Mouse (Mus musculus) neural tube, embryonic 11.5 days (tissue): Measurements from ENCODE around the gene Smc6. TPM values are rescaled to one million over a fixed set of nuclear protein-coding genes. Genes with fewer than 3 reads are reported as not detected.

Experiments used
- ATAC-seq: fragments of 200-750 bp; cut with Nextera tagmentation; 2 replicates; pipeline ENCODE4 v1.8.0; 2017; ENCODE audit warnings: moderate number of reproducible peaks, mild to moderate bottlenecking, moderate TSS enrichment, moderate library complexity; ENCODE audit not compliant: insufficient read depth, low FRiP score, low TSS enrichment
- DNase-seq: peaks from one replicate; pipeline ENCODE4 v3.0.0-alpha.2; 2015; ENCODE audit warnings: low spot score
- H3K27ac ChIP-seq: fragments of 300-500 bp; sonication (generic); 2 replicates; pipeline ENCODE4 v1.5.1; 2014; ENCODE audit warnings: low read depth, mild to moderate bottlenecking, low read length
- H3K27me3 ChIP-seq: fragments of 300-500 bp; sonication (generic); 2 replicates; pipeline ENCODE4 v1.6.1; 2014; ENCODE audit warnings: mild to moderate bottlenecking, low read length, mixed read lengths; ENCODE audit not compliant: control insufficient read depth, insufficient read depth
- H3K36me3 ChIP-seq: fragments of 300-500 bp; sonication (generic); 2 replicates; pipeline ENCODE4 v1.6.1; 2014; ENCODE audit warnings: mild to moderate bottlenecking, low read length, moderate library complexity, mixed read lengths; ENCODE audit not compliant: control insufficient read depth, insufficient read depth
- H3K4me1 ChIP-seq: fragments of 300-500 bp; sonication (generic); 2 replicates; pipeline ENCODE4 v1.6.1; 2014; ENCODE audit warnings: low read length, mixed read lengths; ENCODE audit not compliant: control insufficient read depth, insufficient read depth
- H3K4me2 ChIP-seq: fragments of 300-500 bp; sonication (generic); 2 replicates; pipeline ENCODE4 v1.6.1; 2014; ENCODE audit warnings: low read depth, mild to moderate bottlenecking, moderate library complexity
- H3K4me3 ChIP-seq: fragments of 300-500 bp; sonication (generic); 2 replicates; pipeline ENCODE4 v1.5.1; 2014; ENCODE audit warnings: low read depth, low read length
- H3K9ac ChIP-seq: fragments of 300-500 bp; sonication (generic); 2 replicates; pipeline ENCODE4 v1.6.1; 2014; ENCODE audit warnings: mild to moderate bottlenecking, low read length
- H3K9me3 ChIP-seq: fragments of 300-500 bp; sonication (generic); 2 replicates; pipeline ENCODE4 v1.6.1; 2016; ENCODE audit warnings: low read length; ENCODE audit not compliant: control insufficient read depth
- WGBS: fragments of 180-500 bp; shearing (Covaris S2); extraction: QIAGEN DNeasy Blood & Tissue Kit; methylation state at CpG from one replicate; pipeline ENCODE4 v1.1.7; 2014; 5-methylcytosine and 5-hydroxymethylcytosine counted together
- polyA plus RNA-seq: library from polyadenylated mRNA; unstranded; fragments of >200 nt; fragmentation: Nextera tagmentation; extraction: Ambion mirVana; gene quantifications from 2 replicates; pipeline ENCODE4 v1.2.1, GENCODE M21; 2014

Gene Smc6
- polyA plus RNA-seq, 1 experiment from 2014 or later = 104 TPM

GRCm38 (mm10) chr12:11226529-11227268 lies 39.0 kb upstream of the Smc6 start:
- ATAC-seq = no peak
- Histone ChIP-seq H3K4me3 (no peak overlapping the region), H3K9me3 (no peaks in the 10 kb centered on the region), H3K27me3 (no peaks in the 10 kb centered on the region), H3K4me1 (no peaks in the 10 kb centered on the region), H3K9ac (no peak overlapping the region), H3K4me2 (no peak overlapping the region), H3K27ac (no peak overlapping the region), H3K36me3 (no peaks in the 10 kb centered on the region)
- 75% methylated on average over 5 of the region's 5 CpGs for WGBS
- DNase-seq = no peak

GRCm38 (mm10) chr12:11230267-11230666 lies 35.4 kb upstream of the Smc6 start:
- no peaks in the 10 kb centered on the region for H3K9me3 ChIP-seq
- 89% methylated on average over 2 of the region's 2 CpGs for WGBS

GRCm38 (mm10) chr12:11235996-11236395 lies 29.7 kb upstream of the Smc6 start:
- no peak for ATAC-seq
- Histone ChIP-seq H3K9ac (no peak overlapping the region), H3K27ac (no peak overlapping the region), H3K4me2 (no peak overlapping the region), H3K4me3 (no peak overlapping the region), H3K36me3 (no peaks in the 10 kb centered on the region), H3K4me1 (no peaks in the 10 kb centered on the region), H3K27me3 (no peaks in the 10 kb centered on the region), H3K9me3 (no peaks in the 10 kb centered on the region)
- DNase-seq = no peak
- WGBS = 86% methylated on average over 2 of the region's 2 CpGs

More at GRCm38 (mm10) chr12:11230267-11230666, 35.4 kb upstream of the Smc6 start:
- Histone ChIP-seq H3K4me1 (no peaks in the 10 kb centered on the region), H3K27ac (no peak overlapping the region), H3K4me2 (no peak overlapping the region), H3K27me3 (no peaks in the 10 kb centered on the region), H3K9ac (no peak overlapping the region), H3K4me3 (no peak overlapping the region), H3K36me3 (no peaks in the 10 kb centered on the region)
- DNase-seq = no peak
- no peak for ATAC-seq

GRCm38 (mm10) chr12:11247460-11247859 lies 18.2 kb upstream of the Smc6 start:
- Histone ChIP-seq H3K27ac (no peak overlapping the region), H3K36me3 (no peaks in the 10 kb centered on the region), H3K9ac (no peak overlapping the region), H3K4me1 (no peaks in the 10 kb centered on the region), H3K4me2 (no peak overlapping the region), H3K27me3 (no peaks in the 10 kb centered on the region), H3K9me3 (no peaks in the 10 kb centered on the region), H3K4me3 (no peak overlapping the region)
- DNase-seq (no peak), ATAC-seq (no peak)
- WGBS = 97% methylated on average over 1 of the region's 1 CpGs

GRCm38 (mm10) chr12:11250322-11250721 lies 15.4 kb upstream of the Smc6 start:
- Histone ChIP-seq H3K4me3 (no peak overlapping the region), H3K36me3 (no peaks in the 10 kb centered on the region), H3K9ac (no peak overlapping the region), H3K9me3 (no peaks in the 10 kb centered on the region), H3K4me2 (no peak overlapping the region), H3K4me1 (no peaks in the 10 kb centered on the region), H3K27ac (no peak overlapping the region), H3K27me3 (no peaks in the 10 kb centered on the region)
- ATAC-seq (no peak), DNase-seq (no peak)
- 88% methylated on average over 3 of the region's 3 CpGs for WGBS

GRCm38 (mm10) chr12:11264895-11265294 lies 791 bp upstream of the Smc6 start:
- Histone ChIP-seq H3K27me3 (no peaks in the 10 kb centered on the region), H3K4me3 (peak overlapping the region; percentile 88), H3K9ac (peak overlapping the region; percentile 94), H3K4me1 (peaks cover 9% of the 10 kb centered on the region), H3K27ac (no peak overlapping the region), H3K4me2 (peak overlapping the region; percentile 70), H3K36me3 (no peaks in the 10 kb centered on the region), H3K9me3 (no peaks in the 10 kb centered on the region)
- DNase-seq (no peak), ATAC-seq (no peak)
- WGBS = 5% methylated on average over 13 of the region's 13 CpGs

GRCm38 (mm10) chr12:11266282-11266985 lies 748 bp downstream of the Smc6 start:
- under 1% methylated on average over 50 of the region's 51 CpGs for WGBS
- no peak for DNase-seq
- ATAC-seq = peak; percentile 65

GRCm38 (mm10) chr12:11267030-11267429 lies 1.3 kb downstream of the Smc6 start:
- Histone ChIP-seq H3K27ac (no peak overlapping the region), H3K4me1 (peaks cover 9% of the 10 kb centered on the region), H3K4me3 (peak overlapping the region; percentile 88), H3K36me3 (no peaks in the 10 kb centered on the region), H3K9ac (peak overlapping the region; percentile 94), H3K9me3 (no peaks in the 10 kb centered on the region), H3K4me2 (peak overlapping the region; percentile 70), H3K27me3 (no peaks in the 10 kb centered on the region)
- 6% methylated on average over 4 of the region's 4 CpGs for WGBS
- DNase-seq (peak; percentile 12), ATAC-seq (no peak)

More at GRCm38 (mm10) chr12:11266282-11266985, 748 bp downstream of the Smc6 start:
- H3K9me3 ChIP-seq = no peaks in the 10 kb centered on the region
- H3K4me3 ChIP-seq = peak overlapping the region; percentile 88
- no peaks in the 10 kb centered on the region for H3K27me3 ChIP-seq
- H3K27ac ChIP-seq = peak overlapping the region; percentile 87
- H3K9ac ChIP-seq = peak overlapping the region; percentile 94
- H3K36me3 ChIP-seq = no peaks in the 10 kb centered on the region
- H3K4me2 ChIP-seq = peak overlapping the region; percentile 70
- H3K4me1 ChIP-seq = peaks cover 9% of the 10 kb centered on the region

GRCm38 (mm10) chr12:11272568-11272967 lies 6.9 kb downstream of the Smc6 start:
- 94% methylated on average over 4 of the region's 4 CpGs for WGBS
- H3K36me3 ChIP-seq = peaks cover 2% of the 10 kb centered on the region; the same call in 1 of the 2 replicates
- no peak overlapping the region for H3K4me2 ChIP-seq
- ATAC-seq (no peak), DNase-seq (no peak)
- no peaks in the 10 kb centered on the region for H3K9me3 ChIP-seq
- no peak overlapping the region for H3K4me3 ChIP-seq
- H3K9ac ChIP-seq = no peak overlapping the region
- H3K27ac ChIP-seq = no peak overlapping the region
- H3K27me3 ChIP-seq = no peaks in the 10 kb centered on the region
- peaks cover 3% of the 10 kb centered on the region for H3K4me1 ChIP-seq
